Mouse (Mus musculus): ENCODE data around the gene Slc25a17. TPM values are rescaled to one million over a fixed set of nuclear protein-coding genes. Genes with fewer than 3 reads are reported as not detected.

Gene Slc25a17
- polyA plus RNA-seq, 1 experiment = 10.5 TPM

GRCm38 (mm10) chr15:81366241-81366640 lies 5.6 kb upstream of the Slc25a17 start:
- H3K27ac ChIP-seq (ENCODE audit: insufficient read depth, low read length) = no peak overlapping the region
- TF ChIP-seq POLR2A (IDR thresholded peaks at IDR 0.05; ENCODE audit: low read depth, low read length) = no peak
- no peak overlapping the region for H3K4me3 ChIP-seq (ENCODE audit: extremely low read depth, insufficient read depth, insufficient read length)
- 95% methylated on average over 4 of the region's 4 CpGs for WGBS
- no peaks in the 10 kb centered on the region for H3K4me1 ChIP-seq (ENCODE audit: control insufficient read depth, insufficient read depth, insufficient read length)
- H3K27me3 ChIP-seq (ENCODE audit: control insufficient read depth, insufficient read depth, low read length) = no peaks in the 10 kb centered on the region
- peaks cover 29% of the 10 kb centered on the region for H3K36me3 ChIP-seq (ENCODE audit: control insufficient read depth, insufficient read depth, low read length)
- no peak for DNase-seq (ENCODE audit: low read depth in 1 of 2, low spot score in 2 of 2)

GRCm38 (mm10) chr15:81365246-81365645 lies 4.6 kb upstream of the Slc25a17 start:
- TF ChIP-seq POLR2A (IDR thresholded peaks at IDR 0.05; ENCODE audit: low read depth, low read length) (no peak), CTCF (IDR thresholded peaks at IDR 0.05; ENCODE audit: extremely low read depth, insufficient read depth, insufficient read length, insufficient replicate concordance) (no peak)
- 85% methylated on average over 8 of the region's 8 CpGs for WGBS
- Histone ChIP-seq H3K27ac (ENCODE audit: insufficient read depth, low read length) (no peak overlapping the region), H3K36me3 (ENCODE audit: control insufficient read depth, insufficient read depth, low read length) (peaks cover 23% of the 10 kb centered on the region), H3K4me3 (ENCODE audit: extremely low read depth, insufficient read depth, insufficient read length) (no peak overlapping the region), H3K4me1 (ENCODE audit: control insufficient read depth, insufficient read depth, insufficient read length) (0 out of 2 replicates have a peak, but pooled peaks cover under 1% of the 10 kb centered on the region), H3K27me3 (ENCODE audit: control insufficient read depth, insufficient read depth, low read length) (no peaks in the 10 kb centered on the region)
- DNase-seq (ENCODE audit: low read depth in 1 of 2, low spot score in 2 of 2) = no peak

- 0 out of 2 replicates have a peak, but pooled peaks cover 3% of the 10 kb centered on the region for H3K4me1 ChIP-seq (ENCODE audit: control insufficient read depth, insufficient read depth, insufficient read length)
- WGBS = 92% methylated on average over 1 of the region's 1 CpGs
- H3K4me3 ChIP-seq (ENCODE audit: extremely low read depth, insufficient read depth, insufficient read length) = no peak overlapping the region
- TF ChIP-seq POLR2A (IDR thresholded peaks at IDR 0.05; ENCODE audit: low read depth, low read length) (no peak), CTCF (IDR thresholded peaks at IDR 0.05; ENCODE audit: extremely low read depth, insufficient read depth, insufficient read length, insufficient replicate concordance) (no peak)
- no peaks in the 10 kb centered on the region for H3K27me3 ChIP-seq (ENCODE audit: control insufficient read depth, insufficient read depth, low read length)
- no peak overlapping the region for H3K27ac ChIP-seq (ENCODE audit: insufficient read depth, low read length)
- no peak for DNase-seq (ENCODE audit: low read depth in 1 of 2, low spot score in 2 of 2)
- peaks cover 20% of the 10 kb centered on the region for H3K36me3 ChIP-seq (ENCODE audit: control insufficient read depth, insufficient read depth, low read length)
Observed at GRCm38 (mm10) chr15:81364271-81364670, 3.7 kb upstream of the Slc25a17 start.

GRCm38 (mm10) chr15:81362501-81362900 lies 1.9 kb upstream of the Slc25a17 start:
- H3K36me3 ChIP-seq (ENCODE audit: control insufficient read depth, insufficient read depth, low read length) = peaks cover 15% of the 10 kb centered on the region
- no peaks in the 10 kb centered on the region for H3K27me3 ChIP-seq (ENCODE audit: control insufficient read depth, insufficient read depth, low read length)
- 92% methylated on average over 1 of the region's 1 CpGs for WGBS
- 0 out of 2 replicates have a peak, but pooled peaks cover 3% of the 10 kb centered on the region for H3K4me1 ChIP-seq (ENCODE audit: control insufficient read depth, insufficient read depth, insufficient read length)
- H3K4me3 ChIP-seq (ENCODE audit: extremely low read depth, insufficient read depth, insufficient read length) = no peak overlapping the region
- no peak for TF ChIP-seq CTCF (IDR thresholded peaks at IDR 0.05; ENCODE audit: extremely low read depth, insufficient read depth, insufficient read length, insufficient replicate concordance)
- DNase-seq (ENCODE audit: low read depth in 1 of 2, low spot score in 2 of 2) = no peak
- H3K27ac ChIP-seq (ENCODE audit: insufficient read depth, low read length) = no peak overlapping the region

GRCm38 (mm10) chr15:81361417-81362015 lies 904 bp upstream of the Slc25a17 start:
- H3K27me3 ChIP-seq (ENCODE audit: control insufficient read depth, insufficient read depth, low read length) = no peaks in the 10 kb centered on the region
- TF ChIP-seq POLR2A (IDR thresholded peaks at IDR 0.05; ENCODE audit: low read depth, low read length) (no peak), CTCF (IDR thresholded peaks at IDR 0.05; ENCODE audit: extremely low read depth, insufficient read depth, insufficient read length, insufficient replicate concordance) (no peak)
- H3K4me1 ChIP-seq (ENCODE audit: control insufficient read depth, insufficient read depth, insufficient read length) = 0 out of 2 replicates have a peak, but pooled peaks cover 3% of the 10 kb centered on the region
- peak overlapping the region; percentile 52 for H3K27ac ChIP-seq (ENCODE audit: insufficient read depth, low read length)
- H3K4me3 ChIP-seq (ENCODE audit: extremely low read depth, insufficient read depth, insufficient read length) = no peak overlapping the region
- DNase-seq (ENCODE audit: low read depth in 1 of 2, low spot score in 2 of 2) = no peak
- 46% methylated on average over 10 of the region's 10 CpGs for WGBS
- H3K36me3 ChIP-seq (ENCODE audit: control insufficient read depth, insufficient read depth, low read length) = peaks cover 11% of the 10 kb centered on the region

GRCm38 (mm10) chr15:81361022-81361404 lies 401 bp upstream of the Slc25a17 start:
- Histone ChIP-seq H3K27me3 (ENCODE audit: control insufficient read depth, insufficient read depth, low read length) (no peaks in the 10 kb centered on the region), H3K4me1 (ENCODE audit: control insufficient read depth, insufficient read depth, insufficient read length) (0 out of 2 replicates have a peak, but pooled peaks cover 3% of the 10 kb centered on the region), H3K27ac (ENCODE audit: insufficient read depth, low read length) (peak overlapping the region; percentile 52), H3K4me3 (ENCODE audit: extremely low read depth, insufficient read depth, insufficient read length) (no peak overlapping the region; the same call in 1 of the 2 replicates), H3K36me3 (ENCODE audit: control insufficient read depth, insufficient read depth, low read length) (peaks cover 9% of the 10 kb centered on the region)
- TF ChIP-seq POLR2A (IDR thresholded peaks at IDR 0.05; ENCODE audit: low read depth, low read length) (no peak), CTCF (IDR thresholded peaks at IDR 0.05; ENCODE audit: extremely low read depth, insufficient read depth, insufficient read length, insufficient replicate concordance) (no peak)
- WGBS = 19% methylated on average over 6 of the region's 6 CpGs
- DNase-seq (ENCODE audit: low read depth in 1 of 2, low spot score in 2 of 2) = no peak

GRCm38 (mm10) chr15:81359421-81359820 lies 1.2 kb downstream of the Slc25a17 start:
- Histone ChIP-seq H3K4me1 (ENCODE audit: control insufficient read depth, insufficient read depth, insufficient read length) (0 out of 2 replicates have a peak, but pooled peaks cover 3% of the 10 kb centered on the region), H3K36me3 (ENCODE audit: control insufficient read depth, insufficient read depth, low read length) (peaks cover 1% of the 10 kb centered on the region), H3K27ac (ENCODE audit: insufficient read depth, low read length) (no peak overlapping the region), H3K4me3 (ENCODE audit: extremely low read depth, insufficient read depth, insufficient read length) (no peak overlapping the region), H3K27me3 (ENCODE audit: control insufficient read depth, insufficient read depth, low read length) (no peaks in the 10 kb centered on the region)
- TF ChIP-seq POLR2A (IDR thresholded peaks at IDR 0.05; ENCODE audit: low read depth, low read length) (no peak), CTCF (IDR thresholded peaks at IDR 0.05; ENCODE audit: extremely low read depth, insufficient read depth, insufficient read length, insufficient replicate concordance) (no peak)
- no peak for DNase-seq (ENCODE audit: low read depth in 1 of 2, low spot score in 2 of 2)
- WGBS = 83% methylated on average over 5 of the region's 5 CpGs

Data from spleen, adult 2 months (tissue).